Mouse (Mus musculus): ENCODE measurements around the gene Guca1b.
"Not testable (repeated sequence)": the region's sequence is repeated elsewhere in the genome, so short reads cannot be mapped to it uniquely, and the experiment has no call there.

Guca1b gene

GRCm38 (mm10) chr17:47409897-47410861 is 25.0 kb downstream of the Guca1b start:
- peak; percentile 18 for DNase-seq

- no peak for DNase-seq
Measured at GRCm38 (mm10) chr17:47420195-47420594, 35.0 kb downstream of the Guca1b start.

GRCm38 (mm10) chr17:47421566-47421965 is 36.4 kb downstream of the Guca1b start:
- DNase-seq = no peak

GRCm38 (mm10) chr17:47422616-47423015 is 37.4 kb downstream of the Guca1b start:
- not testable (repeated sequence) for DNase-seq

GRCm38 (mm10) chr17:47424186-47424585 is 39.0 kb downstream of the Guca1b start:
- DNase-seq = no peak

- DNase-seq = no peak
Measured at GRCm38 (mm10) chr17:47427316-47427715, 42.1 kb downstream of the Guca1b start.

GRCm38 (mm10) chr17:47428831-47429304 is 43.7 kb downstream of the Guca1b start:
- no peak for DNase-seq

GRCm38 (mm10) chr17:47430815-47431214 is 45.6 kb downstream of the Guca1b start:
- no peak for DNase-seq

GRCm38 (mm10) chr17:47436156-47436906 is 51.1 kb downstream of the Guca1b start, which contains the start of gene AI661453:
TSS of gene AI661453 (plus strand) at chr17:47436615.
- DNase-seq = no peak

GRCm38 (mm10) chr17:47436907-47437547 is 51.8 kb downstream of the Guca1b start, which contains the start of gene 1700001C19Rik:
TSS of gene 1700001C19Rik (minus strand) at chr17:47437376.
- DNase-seq = no peak

GRCm38 (mm10) chr17:47438611-47439010 is 53.4 kb downstream of the Guca1b start:
- DNase-seq = no peak

GRCm38 (mm10) chr17:47439396-47440028 is 54.3 kb downstream of the Guca1b start:
- DNase-seq = no peak

GRCm38 (mm10) chr17:47440359-47440890 is 55.2 kb downstream of the Guca1b start:
- DNase-seq = no peak

GRCm38 (mm10) chr17:47441296-47442051 is 56.3 kb downstream of the Guca1b start:
- no peak for DNase-seq

GRCm38 (mm10) chr17:47442271-47442670 is 57.1 kb downstream of the Guca1b start:
- no peak for DNase-seq

Measured in cerebellum, adult 11 months (tissue).